Mouse (Mus musculus): ENCODE data around the gene Ripor1.

Gene Ripor1

DNA sequence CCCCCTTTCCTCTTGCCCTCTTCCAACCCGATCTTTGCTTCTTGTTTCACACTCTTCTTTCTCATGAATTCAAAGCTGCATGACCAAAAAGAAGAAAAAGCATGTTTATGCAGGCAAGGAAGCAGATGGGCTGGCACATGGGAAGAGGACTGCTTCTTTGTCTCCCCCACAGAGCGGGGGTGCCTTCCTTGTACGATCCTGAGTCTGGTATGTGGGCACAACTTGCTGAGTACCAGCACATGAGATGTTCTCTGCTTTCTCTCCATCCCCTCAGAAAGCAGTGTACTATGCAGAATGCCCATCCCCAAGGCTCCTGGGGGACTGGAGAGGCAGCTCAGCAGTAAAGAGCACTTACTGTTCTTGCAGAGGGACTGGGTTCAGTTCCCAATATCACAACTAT is 19.3 kb downstream of the Ripor1 start:
- no peak for DNase-seq (ENCODE audit: low read depth, low spot score)

DNA sequence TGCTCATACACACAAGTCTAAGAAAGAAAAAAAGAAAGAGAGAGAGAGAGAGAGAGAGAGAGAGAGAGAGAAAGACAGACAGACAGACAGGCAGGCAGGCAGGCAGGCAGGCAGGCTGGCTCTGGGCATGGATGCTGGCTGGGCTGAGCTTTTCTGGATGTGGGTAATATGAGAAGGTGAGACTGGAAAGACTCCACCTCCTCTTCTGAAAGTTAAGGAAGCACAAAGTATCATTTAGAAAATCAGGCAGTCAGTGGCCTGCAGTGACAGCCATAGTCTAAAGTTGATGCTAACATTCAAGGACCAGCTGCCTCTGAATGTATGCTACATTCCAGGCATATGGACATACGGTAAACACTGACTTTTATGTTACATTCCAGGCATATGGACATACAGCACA is 19.8 kb downstream of the Ripor1 start:
- no peak for DNase-seq (ENCODE audit: low read depth, low spot score)

DNA sequence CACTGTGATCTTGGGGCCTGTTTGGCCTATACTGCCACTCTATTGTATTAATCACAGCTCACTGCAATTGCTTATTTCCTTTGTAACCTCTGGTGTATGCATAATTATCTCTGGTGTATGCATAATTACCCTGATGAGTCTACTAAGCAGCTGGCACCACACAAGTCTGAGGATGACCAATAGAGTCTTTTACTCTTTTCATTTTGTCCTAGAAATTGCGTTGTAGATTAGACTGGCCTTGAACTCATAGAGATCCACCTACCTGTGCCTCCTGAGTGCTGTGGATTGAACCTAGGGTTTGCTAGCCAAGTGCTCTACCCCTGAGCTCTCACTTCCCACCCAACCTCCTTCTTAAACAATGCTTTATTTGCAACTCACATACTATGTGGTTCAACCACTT is 21.0 kb downstream of the Ripor1 start:
- no peak for DNase-seq (ENCODE audit: low read depth, low spot score)

GRCm38 (mm10) chr8:105629337-105629736 is 24.3 kb downstream of the Ripor1 start:
- DNase-seq (ENCODE audit: low read depth, low spot score) = no peak

DNA sequence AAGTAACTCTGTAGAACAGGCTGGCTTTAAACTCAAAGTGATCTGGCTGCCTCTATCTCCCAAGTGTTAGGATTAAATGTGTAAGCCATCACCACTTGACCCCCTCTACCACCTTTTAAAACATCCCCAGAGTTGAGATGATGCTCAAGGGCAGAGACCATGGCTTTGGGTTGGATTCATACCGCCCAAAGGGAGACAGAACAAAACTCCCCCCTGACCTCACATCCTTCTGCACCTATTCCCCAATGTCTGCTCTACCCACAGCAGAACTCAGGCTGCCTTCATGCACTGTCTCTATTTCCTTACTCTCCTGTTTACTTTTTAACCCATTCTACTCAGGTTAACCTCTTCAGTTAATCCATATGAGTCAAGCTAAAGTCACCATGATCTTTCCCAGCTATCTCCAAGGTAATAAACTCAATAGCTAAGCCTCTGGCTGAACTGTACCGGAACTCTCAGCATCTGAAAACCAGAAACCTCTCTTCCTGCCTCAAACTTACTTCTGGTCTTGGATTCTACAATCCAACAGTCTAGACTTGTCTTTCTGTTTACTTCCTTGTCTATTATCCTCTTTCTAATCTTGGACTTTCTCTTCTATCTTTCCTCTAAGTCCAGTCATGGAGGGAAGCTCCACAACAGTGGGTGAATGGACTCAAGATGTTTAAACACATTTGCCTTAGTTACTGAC is 29.9 kb downstream of the Ripor1 start:
- no peak for DNase-seq (ENCODE audit: low read depth, low spot score)

- no peak for DNase-seq (ENCODE audit: low read depth, low spot score)
These were observed 30.4 kb downstream of the Ripor1 start for GRCm38 (mm10) chr8:105635481-105635880.

DNA sequence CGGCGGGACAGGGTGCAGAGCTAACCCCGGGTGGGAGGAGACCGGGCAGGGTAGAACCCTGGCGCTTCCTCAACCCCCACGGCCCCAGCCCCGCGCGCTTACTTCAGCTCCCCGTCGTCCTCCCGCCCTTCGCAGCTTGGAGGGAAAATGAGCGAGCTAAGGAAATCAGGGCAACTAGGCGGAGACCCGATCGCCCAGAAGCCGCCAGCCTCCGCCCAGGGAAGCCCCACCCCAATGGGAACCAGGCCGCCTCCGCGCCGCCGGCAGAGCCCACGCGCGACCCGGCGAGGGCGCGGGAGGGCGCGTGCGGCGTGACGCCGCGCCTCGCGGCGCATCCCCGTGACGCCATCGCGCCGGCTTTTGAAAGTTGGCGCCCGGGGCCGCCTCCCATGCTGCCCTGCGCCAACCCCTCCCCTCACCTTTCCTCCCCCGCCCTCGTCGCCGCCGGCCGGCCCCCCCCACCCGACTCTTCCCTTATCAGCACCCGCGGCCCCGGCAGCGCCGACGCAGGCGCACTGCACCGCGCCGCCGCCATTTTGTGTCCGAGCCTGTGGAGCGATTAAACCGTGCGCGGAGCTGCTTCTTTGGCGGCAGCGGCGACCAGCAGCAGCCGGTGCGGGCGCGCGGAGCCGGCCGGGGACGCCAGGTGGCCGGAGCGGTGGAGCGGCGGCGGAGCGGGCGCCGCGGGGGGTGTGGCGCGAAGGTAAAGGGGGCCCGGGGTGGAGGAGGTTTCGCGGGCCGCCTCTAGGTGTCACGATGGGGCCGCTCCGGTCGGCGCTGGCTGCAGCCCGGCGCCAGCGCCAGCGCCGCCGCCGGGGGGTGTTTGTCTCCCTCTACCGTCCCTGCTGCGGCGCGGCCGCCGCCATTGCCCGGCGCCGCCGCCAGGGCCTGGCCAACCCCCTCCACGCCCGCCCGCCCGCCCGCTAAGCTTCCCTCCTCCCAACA is 31.2 kb downstream of the Ripor1 start, which contains the start of gene Ctcf:
Gene Ctcf (plus strand): TSS at position 551 of the 945 bp plus-strand sequence.
- peak; percentile 94 for DNase-seq (ENCODE audit: low read depth, low spot score)

DNA sequence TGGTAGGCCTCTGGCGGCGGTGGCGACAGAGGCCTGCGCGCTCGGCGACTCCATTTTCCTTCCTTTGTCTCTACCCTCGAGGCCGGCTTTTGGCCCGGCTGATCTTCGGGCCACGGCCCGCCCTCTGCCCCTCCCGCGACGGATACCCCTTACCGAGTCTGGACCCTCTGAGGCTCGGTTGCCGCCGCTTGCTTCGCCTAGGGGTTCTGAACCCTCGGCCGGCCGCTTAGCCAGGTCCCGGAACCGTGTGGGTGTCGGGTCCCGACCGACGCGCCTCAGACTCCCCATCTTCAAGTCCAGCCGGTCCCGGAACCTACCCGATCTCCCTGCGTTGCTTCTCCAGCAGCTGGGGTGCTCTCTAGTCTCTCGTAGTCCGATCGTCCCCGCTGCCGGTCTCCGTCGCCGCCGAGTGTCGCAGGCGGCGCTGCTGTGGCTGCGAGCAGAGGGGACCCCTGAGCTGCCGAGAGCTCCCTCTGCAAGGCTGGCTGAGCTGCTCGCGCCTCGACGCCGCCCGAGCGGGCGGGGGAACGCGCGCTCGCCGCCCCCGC is 32.0 kb downstream of the Ripor1 start, which contains the start of gene Agrp:
Gene Agrp (minus strand): TSS at position 431 of the 548 bp plus-strand sequence.
- peak; percentile 52 for DNase-seq (ENCODE audit: low read depth, low spot score)

DNA sequence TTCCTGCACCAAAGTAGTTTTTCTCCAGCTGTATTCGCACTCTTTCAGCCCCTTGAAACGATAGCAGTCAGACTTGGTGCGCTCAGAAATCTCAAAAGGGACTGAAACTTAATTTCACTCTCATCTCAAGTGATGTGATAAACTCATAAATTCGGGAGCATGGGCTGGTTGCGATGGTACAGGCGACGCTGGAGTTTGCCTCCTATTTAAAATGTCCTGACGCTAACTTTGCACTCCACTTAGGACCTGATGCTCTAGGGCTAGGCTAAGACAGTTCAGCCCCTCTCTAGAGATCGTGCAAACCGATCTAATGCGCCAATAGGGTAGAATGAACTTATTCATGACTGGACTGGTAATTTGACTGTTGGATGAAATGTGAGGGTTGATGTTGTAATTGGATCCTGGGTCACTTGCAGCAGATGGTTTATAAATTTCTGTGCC is 32.6 kb downstream of the Ripor1 start:
- peak; percentile 70 for DNase-seq (ENCODE audit: low read depth, low spot score)

GRCm38 (mm10) chr8:105638510-105638909 is 33.5 kb downstream of the Ripor1 start:
- no peak for DNase-seq (ENCODE audit: low read depth, low spot score)

DNA sequence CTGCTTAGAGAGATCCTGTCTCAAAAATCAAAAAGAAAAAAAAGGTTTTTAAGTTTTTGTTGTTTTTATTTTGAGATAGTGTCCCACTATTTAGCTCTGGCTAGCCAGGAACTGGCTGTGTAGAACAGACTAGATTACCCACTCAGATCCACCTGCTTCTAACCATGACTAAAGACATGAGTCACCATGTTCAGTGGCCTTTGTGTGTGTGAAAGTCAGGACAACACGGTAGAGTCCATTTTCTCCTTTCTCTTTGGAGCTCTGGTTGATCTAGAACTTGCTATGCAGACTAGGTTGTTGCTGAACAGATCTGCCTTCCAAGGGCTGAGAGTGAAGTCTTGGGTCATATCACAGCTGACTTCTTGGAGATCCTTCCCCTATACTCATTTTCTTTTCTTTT is 34.8 kb downstream of the Ripor1 start:
- DNase-seq (ENCODE audit: low read depth, low spot score) = no peak

- no peak for DNase-seq (ENCODE audit: low read depth, low spot score)
These were observed 35.5 kb downstream of the Ripor1 start for GRCm38 (mm10) chr8:105640511-105640910.

DNA sequence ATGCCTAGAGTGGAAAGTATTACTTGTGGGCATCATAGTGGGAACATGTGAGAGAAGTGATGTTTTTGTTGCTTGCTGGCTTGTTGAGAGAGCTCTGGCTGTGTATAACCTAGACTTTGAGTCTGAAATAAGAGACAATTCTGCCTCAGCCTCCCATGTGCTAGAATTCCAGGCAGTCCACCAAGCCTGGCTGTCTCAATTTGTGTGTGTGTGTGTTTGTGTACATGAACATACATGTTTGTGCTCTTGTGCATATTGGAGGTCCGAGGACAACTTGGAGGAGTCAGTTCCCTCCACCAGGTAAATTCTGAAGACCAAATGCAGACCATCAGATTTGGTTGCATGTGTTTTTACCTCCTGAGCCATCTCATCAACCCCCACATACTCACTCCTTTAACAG is 40.1 kb downstream of the Ripor1 start:
- DNase-seq (ENCODE audit: low read depth, low spot score) = no peak

GRCm38 (mm10) chr8:105648929-105649328 is 43.9 kb downstream of the Ripor1 start:
- DNase-seq (ENCODE audit: low read depth, low spot score) = no peak

DNA sequence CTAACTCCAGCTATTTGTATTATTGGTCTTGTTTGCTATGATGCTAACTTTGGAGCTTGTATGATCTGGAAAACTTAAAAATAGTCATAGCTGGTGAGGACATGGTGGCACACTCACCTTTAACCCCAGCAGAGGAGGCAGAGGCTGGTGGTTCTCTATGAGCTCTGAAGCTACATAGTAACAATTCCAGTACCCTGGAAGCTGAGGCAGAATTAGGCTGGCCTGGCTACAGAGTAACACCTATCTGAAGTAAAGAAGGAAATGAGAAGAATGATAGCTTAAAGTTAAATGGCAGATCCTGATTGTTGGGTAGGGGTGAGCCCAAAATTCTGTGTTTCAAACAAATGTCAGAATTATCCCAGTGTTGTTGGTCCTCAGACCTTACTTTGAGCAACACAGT is 52.6 kb downstream of the Ripor1 start:
- DNase-seq (ENCODE audit: low read depth, low spot score) = no peak

DNA sequence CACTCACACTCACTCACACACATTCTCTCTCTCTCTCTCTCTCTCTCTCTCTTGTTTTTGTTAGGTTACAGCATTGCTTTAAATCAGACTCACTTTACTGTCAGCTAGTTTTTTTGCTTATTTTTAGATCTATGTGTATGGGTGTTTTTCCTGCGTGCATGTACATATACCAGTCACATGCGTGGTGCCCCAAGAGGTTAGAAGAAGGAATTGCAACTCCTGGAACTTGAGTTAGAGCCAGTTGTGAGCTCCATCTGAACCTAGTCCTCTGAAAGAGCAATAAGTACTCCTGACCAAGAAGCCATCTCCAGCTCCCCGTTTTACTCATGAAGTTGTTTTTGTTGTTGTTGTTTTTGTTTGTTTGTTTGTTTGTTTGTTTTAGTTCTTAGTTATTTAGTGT is 56.1 kb downstream of the Ripor1 start:
- peak; percentile 27 for DNase-seq (ENCODE audit: low read depth, low spot score)
